Mouse (Mus musculus): ENCODE data around the gene Adamts13.

DNA sequence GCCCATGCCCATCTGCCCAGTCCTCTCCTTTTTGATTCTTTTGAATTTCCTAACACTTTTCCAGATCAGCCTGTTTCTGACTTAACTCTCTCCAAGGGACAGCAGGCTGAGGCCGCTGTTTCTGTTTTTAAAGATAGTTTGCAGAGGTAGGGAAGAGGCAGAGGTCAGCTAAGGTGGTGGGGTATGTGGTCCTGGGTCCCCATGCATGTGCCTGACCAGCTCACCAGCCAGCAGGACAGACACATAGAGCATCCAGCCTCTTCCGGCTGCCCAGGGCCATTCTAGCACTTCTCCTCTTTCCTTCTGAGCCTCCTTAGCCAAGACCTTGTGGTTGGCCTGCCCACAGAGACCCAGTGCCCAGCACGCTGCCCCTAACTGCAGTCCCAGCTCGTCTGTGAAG, 85.0 kb downstream of the Adamts13 start:
- TF ChIP-seq CTCF (IDR thresholded peaks at IDR 0.05; ENCODE audit: low read depth, low read length) (no peak), POLR2A (IDR thresholded peaks at IDR 0.05; ENCODE audit: borderline replicate concordance, low read depth, low read length) (no peak)
